Mouse (Mus musculus): ENCODE measurements around the gene Astn1. TPM values are rescaled to one million over a fixed set of nuclear protein-coding genes. Genes with fewer than 3 reads are reported as not detected.

Gene Astn1
- polyA plus RNA-seq, 1 experiment, result 0.55 TPM

DNA sequence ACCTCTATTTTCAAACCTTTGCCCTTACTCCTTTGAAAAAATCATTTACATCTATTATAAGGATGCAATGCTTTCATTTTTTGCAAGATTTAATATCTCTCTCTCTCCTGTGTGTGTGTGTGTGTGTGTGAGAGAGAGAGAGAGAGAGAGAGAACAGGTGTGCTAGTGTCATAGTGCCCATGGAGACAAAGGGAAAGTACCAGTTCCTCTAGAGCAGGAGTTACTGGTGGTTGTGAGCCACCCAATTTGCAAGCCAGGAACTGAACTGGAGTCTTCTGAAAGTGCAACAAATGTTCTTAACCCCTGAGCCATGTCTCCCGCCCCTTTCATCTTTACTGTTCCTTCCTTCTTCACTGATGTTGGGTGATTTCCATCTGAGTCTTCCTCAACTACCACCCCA lies 253.1 kb downstream of the Astn1 start:
- DNase-seq (ENCODE audit: low spot score), result no peak

DNA sequence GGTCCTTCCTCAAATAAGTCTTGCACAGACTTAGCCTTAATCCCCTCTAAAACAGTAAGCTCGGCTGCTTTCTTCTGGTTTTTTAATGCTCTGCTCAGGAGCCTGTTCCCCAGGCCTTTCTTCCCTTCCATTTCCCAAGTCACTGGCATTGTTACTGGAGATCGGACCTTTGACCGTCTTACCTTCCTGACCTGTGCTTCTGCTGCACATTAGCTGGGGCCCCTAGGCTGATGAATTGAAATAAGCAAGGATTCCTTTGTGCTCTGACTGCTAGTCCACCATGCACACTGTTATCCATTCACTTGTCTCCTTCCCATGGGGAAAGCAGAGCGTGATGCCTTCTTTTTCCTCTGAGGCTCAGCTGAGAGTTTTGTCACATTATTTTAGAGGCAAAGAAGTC lies 255.9 kb downstream of the Astn1 start:
- DNase-seq (ENCODE audit: low spot score), result no peak

DNA sequence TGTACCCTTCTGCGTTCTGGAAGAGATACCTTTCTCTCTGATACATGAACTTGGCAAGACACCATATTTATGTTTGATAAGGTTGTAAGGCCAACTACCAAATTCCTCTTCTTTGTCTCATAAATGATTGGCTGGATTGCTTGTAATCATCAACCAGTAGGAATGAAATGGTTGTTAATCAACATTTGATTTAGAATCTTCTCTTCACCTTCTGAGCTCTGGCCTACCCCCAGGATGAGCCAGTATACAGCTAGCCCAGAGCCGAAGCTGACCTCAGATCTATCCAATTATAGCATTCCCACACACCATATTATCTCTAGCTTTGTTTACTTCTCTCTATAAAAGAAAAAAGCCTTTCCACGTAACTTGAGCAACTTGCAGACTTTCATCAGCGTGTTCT lies 270.9 kb downstream of the Astn1 start:
- no peak for DNase-seq (ENCODE audit: low spot score)

DNA sequence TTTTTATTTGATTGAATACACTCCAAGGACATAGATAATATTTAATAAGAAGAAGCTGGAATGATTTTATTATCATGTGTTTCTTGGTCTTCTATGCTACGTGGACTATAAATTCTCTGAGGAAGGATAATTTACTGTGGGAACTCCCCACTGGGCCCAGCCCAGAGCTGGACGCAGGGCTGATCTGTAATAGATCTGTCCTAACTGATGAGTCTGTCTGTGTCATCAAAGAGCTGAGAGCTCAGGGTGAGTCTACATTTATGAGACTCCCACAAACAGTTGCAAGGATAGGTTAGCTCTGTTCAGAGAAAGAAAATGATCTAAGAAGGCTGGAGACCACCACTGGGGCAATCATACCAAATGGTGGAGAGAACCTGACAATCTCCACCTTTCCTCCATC lies 271.4 kb downstream of the Astn1 start:
- DNase-seq (ENCODE audit: low spot score), result no peak

DNA sequence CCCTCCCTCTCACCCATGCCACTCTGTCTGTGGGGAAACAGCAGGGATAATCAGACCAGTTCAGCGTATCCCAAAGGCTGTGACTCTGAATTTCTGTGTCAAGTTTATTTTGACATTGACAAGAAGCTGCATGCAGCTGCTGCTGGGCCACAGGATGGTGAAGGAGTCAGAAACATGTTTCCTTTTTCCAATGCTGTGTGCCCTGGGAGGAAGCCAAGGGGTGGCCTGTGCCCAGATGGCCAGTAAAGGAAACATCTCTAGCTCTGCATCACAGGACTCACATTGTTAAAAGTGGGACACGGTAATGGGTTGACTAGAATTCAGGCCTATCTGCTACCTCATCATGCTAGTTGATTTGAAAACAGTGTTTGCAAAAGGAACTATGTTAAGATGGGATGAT lies 279.2 kb downstream of the Astn1 start:
- DNase-seq (ENCODE audit: low spot score), result no peak

DNA sequence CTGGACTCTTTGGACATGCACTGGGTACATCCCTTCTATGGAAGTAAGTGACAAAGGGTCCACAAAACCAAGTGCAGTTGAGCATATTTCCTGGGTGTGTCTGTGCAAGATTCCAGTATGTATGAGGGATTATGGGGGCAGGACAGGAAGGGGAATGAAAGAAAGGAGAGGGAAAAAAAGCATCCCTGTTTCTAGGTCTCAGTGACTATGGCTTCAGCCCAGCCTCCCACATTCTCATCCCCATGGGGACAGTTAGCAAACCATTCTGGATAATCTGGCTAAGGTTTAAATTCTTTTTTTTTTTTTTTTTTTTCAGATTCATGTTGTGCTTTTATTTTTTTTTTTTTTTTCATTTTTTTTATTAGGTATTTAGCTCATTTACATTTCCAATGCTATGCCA lies 280.2 kb downstream of the Astn1 start:
- DNase-seq (ENCODE audit: low spot score), result no peak

DNA sequence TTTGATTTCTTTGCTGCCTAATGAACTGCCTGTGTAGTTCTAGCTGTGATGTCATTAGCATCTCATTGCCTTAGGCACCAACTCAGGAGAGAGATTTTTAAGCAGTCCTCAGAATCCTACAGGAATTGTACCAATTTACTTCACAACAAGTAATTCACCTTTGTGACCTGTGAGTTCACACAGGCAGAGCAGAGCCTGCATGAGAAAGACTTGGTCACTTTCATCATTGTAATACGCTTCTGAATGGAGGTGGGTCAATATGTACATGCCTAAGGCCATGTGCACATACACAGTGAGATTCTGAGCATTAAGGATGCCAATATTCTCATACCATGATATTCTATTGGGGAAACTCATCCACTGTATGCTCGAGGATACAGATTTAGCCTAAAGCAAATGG lies 290.7 kb downstream of the Astn1 start:
- DNase-seq (ENCODE audit: low spot score), result no peak

DNA sequence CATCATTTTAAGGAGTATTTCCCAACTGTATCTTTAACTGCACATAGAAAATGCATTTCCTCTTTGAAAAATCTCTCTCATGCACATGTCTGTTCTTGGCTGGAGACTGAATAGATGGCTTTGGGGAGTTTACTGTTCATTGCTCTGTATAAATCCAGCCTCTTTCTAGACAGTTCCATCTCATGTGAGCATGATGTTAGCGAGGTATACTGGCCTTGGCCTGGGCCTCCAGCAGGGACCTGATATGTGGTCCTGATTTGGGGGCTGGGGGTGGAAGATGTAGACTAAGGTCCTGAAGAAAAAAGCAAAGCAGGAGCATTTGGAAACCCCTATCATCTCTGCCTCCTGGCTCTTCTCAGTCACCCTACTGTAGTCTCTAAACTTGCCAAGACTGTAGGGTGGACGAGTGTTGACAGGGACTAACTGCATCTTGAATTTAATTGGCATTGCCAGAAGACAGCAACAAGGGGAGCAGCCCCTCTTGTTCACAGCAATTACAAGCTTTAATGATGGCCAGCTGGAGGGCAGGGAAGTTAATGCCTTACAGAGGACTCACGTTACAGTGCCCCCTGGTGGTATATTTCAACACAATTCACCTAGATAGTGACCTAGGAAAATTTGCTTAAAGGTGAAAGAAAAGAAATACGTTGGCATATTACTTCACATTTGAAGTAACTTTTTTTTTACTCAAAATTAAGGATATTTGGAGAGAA lies 291.9 kb downstream of the Astn1 start:
- no peak for DNase-seq (ENCODE audit: low spot score)

DNA sequence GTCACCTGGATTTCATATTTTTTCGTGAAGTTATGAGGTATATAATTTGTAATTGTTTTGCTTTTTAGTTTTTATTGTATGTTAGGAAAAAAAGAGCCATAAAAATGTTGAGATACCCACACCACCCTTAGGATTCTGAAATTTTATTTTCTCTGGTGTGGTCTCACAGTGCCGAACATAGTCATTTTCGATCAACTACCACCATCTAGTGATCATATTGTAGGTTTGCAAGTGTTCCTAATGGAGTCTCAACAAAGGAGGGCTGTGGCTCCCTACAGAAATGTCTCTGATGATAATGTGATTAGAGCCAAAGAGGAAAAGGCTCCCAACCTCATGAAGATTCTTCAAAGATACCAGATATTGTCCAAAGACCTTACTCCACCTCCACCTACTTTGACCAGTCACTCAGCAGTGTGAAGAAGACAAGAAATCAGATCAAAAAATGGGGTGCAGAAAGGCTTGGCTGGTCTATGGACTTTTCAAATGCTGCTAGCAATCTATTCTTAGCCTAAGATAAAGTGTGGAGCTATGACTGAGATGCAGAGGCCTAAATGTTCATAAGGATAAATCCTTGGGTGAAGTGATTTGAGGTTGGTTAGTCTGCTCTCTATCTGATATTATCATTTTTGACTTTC lies 292.6 kb downstream of the Astn1 start:
- DNase-seq (ENCODE audit: low spot score), result no peak

DNA sequence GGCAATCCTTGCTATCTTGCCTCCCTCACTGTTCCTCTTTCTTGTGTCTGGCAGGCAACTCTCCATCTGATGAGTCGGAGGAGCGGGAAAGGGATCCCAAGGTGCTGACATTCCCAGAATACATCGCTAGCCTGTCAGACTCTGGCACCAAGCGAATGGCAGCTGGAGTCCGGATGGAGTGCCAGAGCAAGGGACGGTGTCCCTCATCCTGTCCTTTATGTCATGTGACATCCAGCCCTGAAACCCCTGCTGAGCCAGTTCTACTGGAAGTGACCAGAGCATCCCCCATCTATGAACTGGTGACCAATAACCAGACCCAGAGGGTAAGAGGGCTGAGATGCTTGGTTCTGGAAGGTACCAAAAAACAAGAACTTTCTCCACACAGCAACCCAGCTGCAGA lies 294.9 kb downstream of the Astn1 start:
- no peak for DNase-seq (ENCODE audit: low spot score)

DNA sequence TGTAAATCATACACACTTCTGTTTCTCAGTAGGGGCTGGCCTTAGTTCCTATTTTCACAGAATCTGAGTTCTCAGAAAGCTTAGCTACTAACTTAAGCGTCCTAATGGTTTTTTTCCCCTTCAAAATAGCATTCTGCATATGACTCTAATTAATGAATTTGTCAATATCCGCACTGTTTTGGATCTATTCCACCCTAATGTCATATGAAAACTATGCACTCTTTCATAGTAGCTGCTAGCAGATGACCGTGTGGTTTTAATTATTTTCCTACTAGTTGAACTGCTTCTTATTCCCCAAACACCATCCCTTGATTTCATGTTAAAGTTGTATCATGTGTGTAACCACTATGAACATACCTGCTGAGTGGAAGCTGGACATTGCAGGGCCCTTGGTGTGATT lies 303.9 kb downstream of the Astn1 start:
- DNase-seq (ENCODE audit: low spot score), result no peak

DNA sequence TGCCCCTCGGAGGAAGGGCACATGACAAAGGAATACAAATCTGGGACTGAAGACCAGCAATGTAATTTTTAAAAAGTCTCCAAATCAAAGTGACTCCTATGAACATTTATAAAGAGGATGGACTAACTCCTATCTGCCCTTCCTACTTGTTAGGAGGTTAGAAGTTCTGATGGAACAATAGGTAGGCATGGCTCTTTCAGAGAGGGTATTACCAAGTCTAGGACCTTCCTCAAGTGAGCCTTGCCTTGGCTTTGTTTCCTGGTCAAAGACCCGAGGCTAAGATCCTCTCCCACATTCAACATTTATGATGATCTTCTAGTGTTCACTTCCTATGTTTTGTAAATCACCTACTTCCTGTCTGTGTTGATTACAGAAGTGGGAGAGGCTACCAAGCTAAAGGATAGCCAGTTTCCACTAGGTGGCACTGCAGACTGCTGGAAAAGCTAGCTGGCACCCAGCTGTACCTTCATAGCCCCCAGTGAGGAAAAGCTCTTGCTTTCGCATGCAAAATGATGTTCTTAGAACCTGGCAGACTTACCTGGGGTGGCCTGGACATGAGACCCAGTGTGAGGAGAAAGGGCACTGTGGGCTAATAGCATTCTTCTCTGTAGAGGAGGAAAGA lies 308.0 kb downstream of the Astn1 start:
- peak; percentile 36 for DNase-seq (ENCODE audit: low spot score)

DNA sequence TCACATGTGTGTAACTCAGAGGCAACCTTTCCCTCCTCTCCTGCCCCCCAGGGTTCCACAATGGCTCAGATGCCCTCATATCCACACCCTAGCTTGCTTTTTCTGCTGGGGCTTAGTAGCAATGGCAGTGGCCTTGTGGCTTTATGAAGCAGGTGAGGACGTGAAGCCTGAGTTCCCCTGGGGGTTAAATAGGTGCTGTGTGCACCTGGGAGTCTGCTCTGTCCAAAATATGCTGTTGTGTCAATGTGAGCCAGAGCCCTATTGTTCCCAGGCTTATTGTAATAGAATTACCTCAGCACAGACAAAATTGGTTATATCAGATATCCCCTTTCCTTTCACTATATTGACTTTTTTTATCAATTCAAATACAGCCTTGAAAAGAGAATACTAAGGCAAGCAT lies 325.7 kb downstream of the Astn1 start:
- DNase-seq (ENCODE audit: low spot score), result no peak

DNA sequence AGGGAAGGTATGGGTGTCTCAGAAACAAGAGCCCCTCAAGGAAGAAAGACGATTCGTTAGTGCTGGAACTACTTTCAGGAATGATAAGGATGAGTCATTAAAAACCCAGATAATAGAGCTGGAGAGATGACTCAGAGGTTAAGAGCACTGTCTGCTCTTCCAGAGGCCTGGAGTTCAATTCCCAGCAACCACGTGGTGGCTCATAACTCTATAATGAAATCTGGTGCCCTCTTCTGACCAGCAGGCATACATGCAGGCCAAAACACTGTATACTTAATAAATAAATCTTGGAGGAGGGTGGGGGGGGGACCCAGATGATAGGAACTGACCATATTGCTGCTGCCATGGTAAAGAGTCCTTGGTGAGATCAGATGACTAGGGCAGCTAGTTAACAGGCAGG lies 335.4 kb downstream of the Astn1 start:
- no peak for DNase-seq (ENCODE audit: low spot score)

DNA sequence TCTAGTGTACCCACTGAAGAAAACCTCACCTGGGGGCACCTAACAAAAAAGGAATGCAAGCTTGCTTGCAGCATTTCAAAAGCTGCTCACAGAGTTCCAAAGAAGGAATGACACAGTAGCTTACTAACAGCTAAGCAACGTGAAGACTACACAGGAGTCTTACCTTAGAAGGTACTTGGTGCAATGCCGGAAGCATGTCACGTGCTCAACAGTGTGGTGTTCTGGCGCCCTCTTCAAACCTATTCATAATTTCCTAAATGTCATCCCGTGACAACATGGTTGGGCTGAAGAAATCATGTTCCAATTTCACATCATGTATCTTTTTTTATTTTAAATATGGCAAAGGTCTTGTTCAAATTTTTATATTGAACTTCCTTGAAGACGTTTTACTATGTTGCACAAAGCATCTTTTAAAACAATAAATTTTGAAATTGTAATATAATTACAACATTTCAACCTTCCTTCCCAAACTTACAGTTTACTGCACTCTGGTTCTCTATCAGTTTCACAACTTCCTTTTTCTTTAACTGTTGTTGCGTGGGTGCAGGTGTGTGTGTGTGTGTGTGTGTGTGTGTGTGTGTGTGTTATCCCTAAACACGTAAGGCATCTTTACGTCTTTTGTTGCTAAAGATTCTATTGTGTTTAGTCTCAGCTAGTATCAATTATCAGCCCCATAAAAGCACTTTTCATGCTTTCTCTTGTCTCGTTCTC lies 335.9 kb downstream of the Astn1 start:
- DNase-seq (ENCODE audit: low spot score), result no peak

DNA sequence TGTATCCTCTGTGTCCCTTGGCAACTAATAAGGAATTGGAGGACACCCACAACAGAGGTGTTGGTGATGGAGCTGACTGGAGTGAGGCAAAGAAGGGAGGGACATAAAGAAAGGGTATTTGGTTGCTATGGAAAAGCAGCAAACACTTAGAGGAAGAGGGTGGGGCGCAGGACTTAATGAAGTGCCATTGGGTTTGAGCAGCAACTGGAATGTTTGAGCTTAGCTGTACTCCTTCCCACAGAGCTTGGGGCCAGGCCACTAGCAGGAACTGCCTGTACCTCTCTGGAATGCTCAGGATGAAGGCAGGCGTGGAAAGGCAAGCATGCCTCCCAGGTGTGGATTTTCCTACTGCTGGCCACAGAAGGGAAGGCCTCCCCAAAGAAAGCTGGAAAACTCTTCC lies 337.2 kb downstream of the Astn1 start:
- no peak for DNase-seq (ENCODE audit: low spot score)

DNA sequence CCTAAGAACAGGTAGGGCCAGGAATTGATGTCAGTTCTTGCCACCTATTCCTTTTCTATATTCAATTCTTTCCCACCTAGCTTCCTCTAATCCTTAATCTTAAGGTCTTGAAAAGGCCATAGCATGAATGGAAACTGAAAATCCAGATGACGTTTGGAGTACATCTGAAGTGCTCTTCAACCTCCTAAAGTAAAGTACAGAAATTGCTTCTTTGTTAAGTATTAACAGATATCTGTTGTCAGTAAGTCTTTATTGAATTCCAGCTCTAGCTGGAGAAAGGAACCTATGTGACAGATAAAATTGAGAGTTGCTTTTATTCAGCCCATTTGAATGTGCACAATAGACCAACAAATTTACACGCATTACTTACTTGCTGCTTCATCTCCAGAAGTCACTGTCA lies 338.1 kb downstream of the Astn1 start:
- DNase-seq (ENCODE audit: low spot score), result no peak

DNA sequence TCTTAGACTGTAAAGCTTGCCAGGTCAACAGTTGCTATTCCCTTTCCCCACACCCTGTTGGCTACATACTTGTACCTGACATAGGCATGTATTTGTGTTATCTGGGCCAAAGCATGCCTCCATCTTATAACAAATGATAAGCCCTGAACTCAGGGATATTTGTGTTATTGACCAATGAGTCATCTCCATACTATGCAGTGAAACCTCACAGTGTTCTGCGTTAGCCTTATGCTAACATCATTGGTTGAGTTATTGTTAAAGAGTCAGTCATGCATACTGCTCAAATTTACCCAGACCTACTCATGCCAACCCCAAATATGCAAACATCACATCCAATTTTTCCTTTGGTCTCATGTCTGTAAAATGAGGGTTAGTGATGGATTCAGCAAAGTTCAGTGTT lies 339.3 kb downstream of the Astn1 start:
- no peak for DNase-seq (ENCODE audit: low spot score)

DNA sequence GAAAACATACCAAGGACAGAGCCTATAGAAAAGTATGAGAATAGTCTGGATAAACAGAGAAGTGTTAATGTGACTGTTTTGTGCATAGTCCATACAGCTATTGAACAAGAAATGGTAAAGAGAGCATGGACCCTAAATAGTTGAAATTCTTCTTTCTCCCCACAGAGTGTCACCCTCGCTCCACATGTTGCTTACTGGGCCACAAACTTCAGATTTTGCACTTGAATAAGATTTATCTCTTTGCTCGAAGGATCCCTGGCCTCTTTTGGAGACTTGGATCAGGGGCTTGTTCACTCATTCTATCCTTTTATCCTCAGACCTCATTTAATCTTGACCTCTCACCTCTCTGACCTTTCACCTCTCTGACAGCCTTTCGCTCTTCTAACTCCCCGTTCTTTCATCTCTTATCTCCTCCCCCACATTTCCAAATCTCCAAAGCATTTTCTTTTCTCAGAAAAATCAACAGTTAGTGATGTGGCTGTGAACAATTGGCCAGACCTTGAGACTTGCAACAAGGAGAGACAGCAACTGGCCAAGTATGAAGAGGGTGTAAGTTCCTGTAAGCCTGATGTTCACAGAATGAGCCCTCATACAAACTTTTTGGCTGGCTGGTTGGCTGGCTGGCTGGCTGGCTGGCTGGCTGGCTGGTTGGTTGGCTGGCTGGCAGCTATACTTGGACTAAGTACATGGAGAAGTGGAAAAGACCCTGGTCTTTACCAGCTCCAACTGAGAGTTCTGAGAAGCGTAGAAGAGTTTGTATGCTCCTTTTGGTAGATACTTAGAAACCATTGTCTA lies 351.4 kb downstream of the Astn1 start:
- no peak for DNase-seq (ENCODE audit: low spot score)

DNA sequence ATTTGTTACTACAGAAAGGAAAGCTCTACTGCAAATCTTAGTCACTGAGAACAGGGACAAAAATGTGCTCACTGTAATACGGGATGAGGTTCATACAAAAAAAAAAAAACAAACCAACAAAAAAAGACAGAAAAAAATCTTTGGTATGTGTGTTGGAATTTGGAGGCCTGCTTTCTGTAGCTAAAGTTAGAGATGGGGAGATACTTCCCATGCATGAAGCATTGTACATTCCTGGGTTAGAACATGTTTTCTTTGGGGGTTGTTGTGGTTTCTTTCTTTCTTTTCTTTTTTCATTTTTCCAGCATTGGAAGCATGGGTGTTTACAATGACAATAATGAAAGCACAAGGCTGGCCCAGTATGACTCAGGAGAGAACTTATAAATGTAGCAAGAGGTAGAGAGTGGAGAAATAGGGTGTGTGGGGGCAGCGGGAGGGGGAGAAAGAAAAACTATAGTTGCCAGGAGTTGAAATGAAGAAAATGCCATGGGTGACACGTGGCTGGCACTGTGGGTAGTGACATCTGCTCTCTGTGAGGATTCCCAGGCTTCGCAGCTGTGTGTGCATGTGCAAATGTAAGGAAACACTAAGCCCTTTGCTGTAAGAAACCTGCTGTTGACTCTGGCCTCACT lies 370.9 kb downstream of the Astn1 start:
- no peak for DNase-seq (ENCODE audit: low spot score)

DNA sequence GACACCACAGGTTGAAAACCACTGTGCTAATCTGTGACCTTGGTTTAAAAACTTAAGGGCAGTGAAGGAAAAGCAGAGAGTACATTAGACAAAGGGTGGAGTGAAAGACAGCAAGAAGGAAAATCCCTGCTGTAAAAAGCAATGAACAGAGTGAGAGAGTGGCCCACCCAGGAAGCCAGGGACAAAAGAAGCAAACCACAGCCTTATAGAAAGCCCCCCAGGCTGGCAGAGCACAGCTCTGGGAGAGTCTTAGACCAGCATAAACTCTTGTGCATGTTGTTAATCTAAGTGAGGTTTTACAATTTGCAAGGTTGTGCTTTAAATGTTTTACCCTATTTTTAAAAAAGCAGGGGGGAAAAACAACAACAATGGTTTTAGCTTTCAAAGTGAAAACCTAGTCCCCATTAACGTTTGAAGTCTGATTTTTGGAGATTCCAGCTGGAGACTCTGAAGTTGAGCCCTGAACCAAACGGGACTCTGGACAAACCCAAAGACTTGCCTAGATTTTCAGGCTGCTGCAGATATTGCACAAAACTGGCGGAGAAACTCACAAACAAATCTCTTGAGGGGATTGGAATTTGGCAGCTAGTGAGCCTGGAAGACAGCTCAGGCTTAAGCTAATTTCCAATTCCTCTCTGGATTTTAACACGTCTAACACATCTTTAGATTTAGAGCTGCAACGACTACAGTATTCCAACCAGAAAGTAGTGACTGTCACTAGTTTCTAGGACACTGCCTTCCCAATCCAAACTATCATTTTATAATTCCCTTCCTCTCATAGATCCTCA lies 377.3 kb downstream of the Astn1 start:
- no peak for DNase-seq (ENCODE audit: low spot score)
